Mouse (Mus musculus): Measurements from ENCODE around the gene Tspear. TPM values are rescaled to one million over a fixed set of nuclear protein-coding genes. Genes with fewer than 3 reads are reported as not detected.
"Not testable (repeated sequence)": the region's sequence is repeated elsewhere in the genome, so short reads cannot be mapped to it uniquely, and the experiment has no call there.

Gene Tspear
- polyA plus RNA-seq, 1 experiment from 2014 or later = 0.74 TPM

GRCm38 (mm10) chr10:77687021-77687420, 652 bp downstream of the Tspear start:
- peaks cover 38% of the 10 kb centered on the region for H3K27me3 ChIP-seq (ENCODE audit: control insufficient read depth, insufficient read depth, low read length)
- no peak overlapping the region for H3K27ac ChIP-seq (ENCODE audit: low read depth, low read length)
- no peak overlapping the region for H3K4me3 ChIP-seq (ENCODE audit: low read length)
- no peak; the same call in 1 of the 2 replicates for ATAC-seq (ENCODE audit: low FRiP score, low TSS enrichment)
- no peaks in the 10 kb centered on the region for H3K4me1 ChIP-seq (ENCODE audit: control insufficient read depth, insufficient read depth, low read length)
- H3K36me3 ChIP-seq (ENCODE audit: control insufficient read depth, insufficient read depth, low read length) = no peaks in the 10 kb centered on the region
- H3K9ac ChIP-seq (ENCODE audit: low read depth, low read length) = no peak overlapping the region
- no peak overlapping the region for H3K4me2 ChIP-seq (replicated peaks; ENCODE audit: low read depth, low read length)
- 11% methylated on average over 10 of the region's 10 CpGs for WGBS
- no peaks in the 10 kb centered on the region for H3K9me3 ChIP-seq (ENCODE audit: control insufficient read depth, low read length)

DNA sequence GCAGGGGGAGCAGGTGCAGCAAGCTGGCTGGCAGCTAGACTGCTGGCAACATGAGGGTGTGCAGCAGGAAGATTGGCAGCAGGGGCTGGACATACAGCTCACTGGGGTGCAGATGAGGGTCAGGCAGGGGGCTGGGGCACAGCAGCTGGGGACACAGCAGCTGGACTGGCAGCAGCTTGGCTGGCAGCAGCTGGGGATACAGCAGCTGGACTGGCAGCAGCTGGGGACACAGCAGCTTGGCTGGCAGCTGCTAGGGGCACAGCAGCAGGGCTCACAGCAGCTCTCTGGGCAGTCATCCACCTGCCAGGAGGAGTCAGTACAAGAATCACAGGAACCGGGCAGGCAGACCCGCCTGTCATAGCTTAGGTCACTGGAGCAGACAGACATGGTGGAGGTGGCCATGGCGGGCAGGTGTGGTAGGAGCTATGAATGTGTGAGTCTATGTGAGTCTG, 4.0 kb downstream of the Tspear start, which contains the start of gene Gm19402:
TSS of gene Gm19402 (minus strand) at position 402 of the 452 bp plus-strand sequence.
- not testable (repeated sequence) for H3K27ac ChIP-seq (ENCODE audit: low read depth, low read length); H3K9ac ChIP-seq (ENCODE audit: low read depth, low read length); H3K4me2 ChIP-seq (replicated peaks; ENCODE audit: low read depth, low read length); H3K4me1 ChIP-seq (ENCODE audit: control insufficient read depth, insufficient read depth, low read length); H3K4me3 ChIP-seq (ENCODE audit: low read length); H3K36me3 ChIP-seq (ENCODE audit: control insufficient read depth, insufficient read depth, low read length); ATAC-seq (ENCODE audit: low FRiP score, low TSS enrichment); H3K9me3 ChIP-seq (ENCODE audit: control insufficient read depth, low read length)
- H3K27me3 ChIP-seq (ENCODE audit: control insufficient read depth, insufficient read depth, low read length) = peaks cover 21% of the 10 kb centered on the region
- WGBS = 81% methylated on average over 3 of the region's 3 CpGs

GRCm38 (mm10) chr10:77697133-77697532, 10.8 kb downstream of the Tspear start, which contains the start of gene Gm9508:
Gene Gm9508 (minus strand): TSS chr10:77697233.
- no peak for ATAC-seq (ENCODE audit: low FRiP score, low TSS enrichment)
- no peak within 1 kb of the TSS for H3K4me3 ChIP-seq (ENCODE audit: low read length)
- 30% methylated on average over 4 of the region's 4 CpGs for WGBS
- H3K9ac ChIP-seq (ENCODE audit: low read depth, low read length) = no peak within 1 kb of the TSS
- no peak within 1 kb of the TSS for H3K27ac ChIP-seq (ENCODE audit: low read depth, low read length)
- no peaks in the 10 kb centered on the region for H3K27me3 ChIP-seq (ENCODE audit: control insufficient read depth, insufficient read depth, low read length)
- H3K4me2 ChIP-seq (replicated peaks; ENCODE audit: low read depth, low read length) = no peak within 1 kb of the TSS
- H3K9me3 ChIP-seq (ENCODE audit: control insufficient read depth, low read length) = no peaks in the 10 kb centered on the region
- H3K4me1 ChIP-seq (ENCODE audit: control insufficient read depth, insufficient read depth, low read length) = no peaks in the 10 kb centered on the region
- no peaks in the 10 kb centered on the region for H3K36me3 ChIP-seq (ENCODE audit: control insufficient read depth, insufficient read depth, low read length)

- Histone ChIP-seq H3K4me3 (ENCODE audit: low read length) (no peak within 1 kb of the TSS), H3K36me3 (ENCODE audit: control insufficient read depth, insufficient read depth, low read length) (no peaks in the 10 kb centered on the region), H3K27me3 (ENCODE audit: control insufficient read depth, insufficient read depth, low read length) (no peaks in the 10 kb centered on the region), H3K27ac (ENCODE audit: low read depth, low read length) (no peak within 1 kb of the TSS), H3K9me3 (ENCODE audit: control insufficient read depth, low read length) (peaks cover 6% of the 10 kb centered on the region; the same call in 1 of the 2 replicates), H3K9ac (ENCODE audit: low read depth, low read length) (no peak within 1 kb of the TSS), H3K4me1 (ENCODE audit: control insufficient read depth, insufficient read depth, low read length) (no peaks in the 10 kb centered on the region), H3K4me2 (replicated peaks; ENCODE audit: low read depth, low read length) (no peak within 1 kb of the TSS)
- ATAC-seq (ENCODE audit: low FRiP score, low TSS enrichment) = no peak
- WGBS = 86% methylated on average over 1 of the region's 1 CpGs
These were observed 20.0 kb downstream of the Tspear start, which contains the start of gene Gm10272 for GRCm38 (mm10) chr10:77706326-77706725. Gene Gm10272 (plus strand): TSS chr10:77706626.

- Histone ChIP-seq H3K4me2 (replicated peaks; ENCODE audit: low read depth, low read length) (no peak overlapping the region), H3K27ac (ENCODE audit: low read depth, low read length) (no peak overlapping the region), H3K27me3 (ENCODE audit: control insufficient read depth, insufficient read depth, low read length) (no peaks in the 10 kb centered on the region), H3K9me3 (ENCODE audit: control insufficient read depth, low read length) (peaks cover 4% of the 10 kb centered on the region; the same call in 1 of the 2 replicates), H3K4me1 (ENCODE audit: control insufficient read depth, insufficient read depth, low read length) (no peaks in the 10 kb centered on the region), H3K9ac (ENCODE audit: low read depth, low read length) (no peak overlapping the region), H3K36me3 (ENCODE audit: control insufficient read depth, insufficient read depth, low read length) (no peaks in the 10 kb centered on the region), H3K4me3 (ENCODE audit: low read length) (no peak overlapping the region)
- whole genome bisulfite sequencing = 76% methylated on average over 3 of the region's 3 CpGs
- no peak for ATAC-seq (ENCODE audit: low FRiP score, low TSS enrichment)
These were observed 23.5 kb downstream of the Tspear start for GRCm38 (mm10) chr10:77709831-77710230.

DNA sequence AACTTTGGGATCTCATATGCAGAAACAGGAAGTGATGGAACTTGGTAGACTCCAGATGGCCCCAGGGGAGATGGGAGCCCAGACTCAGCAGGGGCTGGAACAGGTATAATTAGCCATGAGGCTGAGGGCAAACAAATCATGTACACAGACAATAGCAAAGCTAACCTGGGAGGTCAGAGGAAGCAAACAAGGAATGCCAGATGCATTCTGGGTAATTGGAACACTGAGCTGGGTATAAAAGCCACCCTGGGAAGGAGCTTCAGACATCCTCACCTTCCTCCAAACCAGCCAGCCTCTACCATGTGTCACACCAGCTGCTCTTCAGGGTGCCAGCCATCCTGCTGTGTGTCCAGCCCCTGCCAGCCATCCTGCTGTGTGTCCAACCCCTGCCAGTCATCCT, 24.8 kb downstream of the Tspear start, which contains the start of gene Gm10024:
TSS of gene Gm10024 (plus strand) at position 301 of the 400 bp plus-strand sequence.
- H3K27me3 ChIP-seq (ENCODE audit: control insufficient read depth, insufficient read depth, low read length); ATAC-seq (ENCODE audit: low FRiP score, low TSS enrichment); H3K4me3 ChIP-seq (ENCODE audit: low read length); H3K4me2 ChIP-seq (replicated peaks; ENCODE audit: low read depth, low read length); H3K4me1 ChIP-seq (ENCODE audit: control insufficient read depth, insufficient read depth, low read length); H3K9ac ChIP-seq (ENCODE audit: low read depth, low read length); H3K9me3 ChIP-seq (ENCODE audit: control insufficient read depth, low read length); H3K27ac ChIP-seq (ENCODE audit: low read depth, low read length); H3K36me3 ChIP-seq (ENCODE audit: control insufficient read depth, insufficient read depth, low read length): not testable (repeated sequence)

GRCm38 (mm10) chr10:77713734-77714133, 27.4 kb downstream of the Tspear start:
- H3K9me3 ChIP-seq (ENCODE audit: control insufficient read depth, low read length) = peaks cover 4% of the 10 kb centered on the region; the same call in 1 of the 2 replicates
- H3K27ac ChIP-seq (ENCODE audit: low read depth, low read length) = no peak overlapping the region
- H3K9ac ChIP-seq (ENCODE audit: low read depth, low read length) = no peak overlapping the region
- no peaks in the 10 kb centered on the region for H3K36me3 ChIP-seq (ENCODE audit: control insufficient read depth, insufficient read depth, low read length)
- no peaks in the 10 kb centered on the region for H3K27me3 ChIP-seq (ENCODE audit: control insufficient read depth, insufficient read depth, low read length)
- no peak for ATAC-seq (ENCODE audit: low FRiP score, low TSS enrichment)
- no peak overlapping the region for H3K4me3 ChIP-seq (ENCODE audit: low read length)
- no peaks in the 10 kb centered on the region for H3K4me1 ChIP-seq (ENCODE audit: control insufficient read depth, insufficient read depth, low read length)
- 62% methylated on average over 4 of the region's 4 CpGs for WGBS
- no peak overlapping the region for H3K4me2 ChIP-seq (replicated peaks; ENCODE audit: low read depth, low read length)

GRCm38 (mm10) chr10:77715507-77715906, 29.1 kb downstream of the Tspear start, which contains the start of gene Gm10142:
Gene Gm10142 (plus strand): TSS chr10:77715807.
- ATAC-seq (ENCODE audit: low FRiP score, low TSS enrichment) = no peak
- Histone ChIP-seq H3K27ac (ENCODE audit: low read depth, low read length) (no peak within 1 kb of the TSS), H3K36me3 (ENCODE audit: control insufficient read depth, insufficient read depth, low read length) (no peaks in the 10 kb centered on the region), H3K4me3 (ENCODE audit: low read length) (no peak within 1 kb of the TSS), H3K4me1 (ENCODE audit: control insufficient read depth, insufficient read depth, low read length) (no peaks in the 10 kb centered on the region), H3K9ac (ENCODE audit: low read depth, low read length) (no peak within 1 kb of the TSS), H3K27me3 (ENCODE audit: control insufficient read depth, insufficient read depth, low read length) (no peaks in the 10 kb centered on the region), H3K4me2 (replicated peaks; ENCODE audit: low read depth, low read length) (no peak within 1 kb of the TSS), H3K9me3 (ENCODE audit: control insufficient read depth, low read length) (peaks cover 4% of the 10 kb centered on the region; the same call in 1 of the 2 replicates)
- 71% methylated on average over 1 of the region's 1 CpGs for WGBS

DNA sequence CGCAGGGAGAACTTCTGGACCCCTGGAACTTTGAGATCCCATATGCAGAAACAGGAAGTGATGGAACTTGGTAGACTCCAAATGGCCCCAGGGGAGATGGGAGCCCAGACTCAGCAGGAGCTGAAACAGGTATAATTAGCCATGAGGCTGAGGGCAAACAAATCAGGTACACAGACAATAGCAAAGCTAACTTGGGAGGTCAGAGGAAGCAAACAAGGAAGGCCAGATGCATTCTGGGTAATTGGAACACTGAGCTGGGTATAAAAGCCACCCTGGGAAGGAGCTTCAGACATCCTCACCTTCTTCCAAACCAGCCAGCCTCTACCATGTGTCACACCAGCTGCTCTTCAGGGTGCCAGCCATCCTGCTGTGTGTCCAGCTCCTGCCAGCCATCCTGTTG, 33.9 kb downstream of the Tspear start, which contains the start of gene Krtap12-1:
TSS of gene Krtap12-1 (plus strand) at position 301 of the 400 bp plus-strand sequence.
- H3K27me3 ChIP-seq (ENCODE audit: control insufficient read depth, insufficient read depth, low read length); H3K9ac ChIP-seq (ENCODE audit: low read depth, low read length); ATAC-seq (ENCODE audit: low FRiP score, low TSS enrichment); H3K4me1 ChIP-seq (ENCODE audit: control insufficient read depth, insufficient read depth, low read length); H3K27ac ChIP-seq (ENCODE audit: low read depth, low read length); H3K36me3 ChIP-seq (ENCODE audit: control insufficient read depth, insufficient read depth, low read length); H3K9me3 ChIP-seq (ENCODE audit: control insufficient read depth, low read length); H3K4me2 ChIP-seq (replicated peaks; ENCODE audit: low read depth, low read length); H3K4me3 ChIP-seq (ENCODE audit: low read length): not testable (repeated sequence)
- 87% methylated on average over 1 of the region's 1 CpGs for WGBS
